Mouse (Mus musculus) T-helper 17 cell (primary cell): ENCODE measurements around the gene Stxbp1.

Experiments
- in situ Hi-C, 2 experiments: fragments of 300-600 bp; cut with MboI, MseI; formaldehyde crosslinking; loops; 1 replicate in 1 of 2; 2 replicates in 1 of 2; pipeline ENCODE4 v1.15.1; 2025; ENCODE audit warnings: high pct_unique_total_duplicates in 2 of 2

The Stxbp1 gene

DNA sequence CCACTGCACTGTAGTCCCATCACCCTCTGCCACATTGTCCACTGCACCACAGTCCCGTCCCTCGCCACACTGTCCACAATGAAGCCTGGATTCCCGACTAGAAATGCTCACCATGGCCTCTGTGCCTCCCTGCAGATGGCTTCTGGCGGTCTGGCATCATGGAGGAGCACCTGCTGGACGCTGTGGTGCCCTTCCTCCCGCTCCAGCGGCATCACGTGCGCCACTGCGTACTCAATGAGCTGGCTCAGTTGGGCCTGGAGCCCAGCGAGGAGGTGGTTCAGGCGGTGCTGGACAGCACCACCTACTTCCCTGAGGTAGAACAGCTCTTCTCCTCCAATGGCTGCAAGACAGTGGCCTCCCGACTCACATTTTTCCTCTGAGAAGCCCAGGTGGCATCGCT lies 85.7 kb downstream of the Stxbp1 start:
- in situ Hi-C loops, result no loop called here

DNA sequence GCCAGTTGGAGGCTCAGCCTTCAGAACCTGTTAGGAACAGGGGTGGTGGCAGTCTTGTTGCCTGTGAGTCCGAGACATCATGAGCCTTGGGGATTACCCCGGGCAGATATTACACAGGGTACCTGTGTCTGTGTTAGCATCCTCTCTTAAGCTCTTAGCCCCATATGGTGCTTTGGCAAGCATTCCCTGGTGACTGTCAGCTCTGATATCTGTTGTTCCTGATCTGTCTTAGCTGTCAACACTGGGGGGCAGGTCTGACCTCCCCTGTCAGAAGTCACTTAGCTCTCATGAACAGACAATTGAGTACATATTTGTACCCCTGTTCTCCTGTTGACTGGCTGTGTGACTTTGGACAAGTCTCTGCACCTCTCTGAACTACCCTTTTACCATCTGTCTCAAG lies 88.0 kb downstream of the Stxbp1 start:
- in situ Hi-C loops, result loop anchor here in 1 of 2 experiments (5.0 kb wide), 1 partner anchor 47 kb away; the partner anchor contains the start of gene Cdk9

DNA sequence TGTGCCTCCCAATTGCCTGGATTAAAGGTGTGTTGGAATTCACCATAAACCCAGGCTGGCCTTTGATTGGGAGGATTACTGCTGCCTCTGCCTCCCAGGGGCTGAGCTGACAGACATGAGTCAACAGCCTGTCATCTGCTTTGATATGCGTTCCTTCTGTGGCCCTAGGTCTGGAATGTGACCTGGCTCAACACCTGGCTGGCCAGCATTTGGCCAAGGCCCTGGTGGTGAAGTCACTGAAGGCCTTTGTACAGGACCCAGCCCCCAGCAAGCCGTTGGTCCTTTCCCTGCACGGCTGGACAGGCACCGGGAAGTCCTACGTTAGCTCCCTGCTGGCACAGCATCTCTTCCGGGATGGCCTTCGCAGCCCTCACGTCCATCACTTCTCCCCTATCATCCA lies 88.5 kb downstream of the Stxbp1 start:
- in situ Hi-C loops, result loop anchor here in 1 of 2 experiments (5.0 kb wide), 1 partner anchor 46 kb away; the partner anchor contains the start of gene Cdk9

DNA sequence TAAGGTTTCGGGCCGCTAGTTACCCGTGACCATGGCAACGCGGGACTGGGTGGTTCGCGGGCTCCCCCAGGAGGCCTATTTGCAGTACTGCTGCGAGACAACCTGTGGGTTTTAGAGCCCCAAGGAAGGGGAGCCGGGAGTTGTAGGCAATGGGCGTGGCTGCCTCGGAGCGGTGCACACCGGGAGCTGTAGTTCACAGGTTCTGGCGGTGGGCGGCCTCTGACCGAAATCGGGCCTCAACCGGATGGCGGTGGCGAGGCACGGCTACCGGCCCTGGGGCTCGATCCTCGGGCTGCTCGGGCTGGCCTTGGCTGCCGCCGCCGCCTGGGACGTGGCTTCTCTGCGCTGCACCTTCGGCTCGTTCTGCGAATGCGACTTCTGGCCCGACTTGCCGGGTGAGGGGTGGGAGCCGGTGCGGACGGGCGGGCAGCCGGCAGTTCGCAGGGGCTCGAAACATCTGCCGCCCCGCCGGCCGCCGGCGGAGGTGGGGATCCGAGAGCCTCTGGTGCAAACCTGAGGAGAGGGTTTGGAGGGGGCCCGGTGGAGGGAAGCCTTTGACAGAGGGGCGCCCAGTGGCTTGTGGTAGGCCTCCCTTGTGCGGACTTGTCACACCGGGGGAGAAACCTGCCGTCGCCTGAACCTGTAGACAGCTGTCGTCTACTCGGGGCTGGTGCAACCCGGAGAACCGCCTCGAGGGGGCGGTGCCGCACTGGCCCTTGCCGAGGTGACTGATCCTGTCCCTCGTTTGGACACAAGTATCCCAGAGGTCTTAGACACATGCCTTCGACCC lies 89.8 kb downstream of the Stxbp1 start, which contains the start of gene Tor2a:
Gene Tor2a (plus strand): TSS at position 179 of the 790 bp plus-strand sequence.
- in situ Hi-C loops, result loop anchor here in 1 of 2 experiments (5.0 kb wide), 1 partner anchor 45 kb away; the partner anchor contains the start of gene Cdk9

DNA sequence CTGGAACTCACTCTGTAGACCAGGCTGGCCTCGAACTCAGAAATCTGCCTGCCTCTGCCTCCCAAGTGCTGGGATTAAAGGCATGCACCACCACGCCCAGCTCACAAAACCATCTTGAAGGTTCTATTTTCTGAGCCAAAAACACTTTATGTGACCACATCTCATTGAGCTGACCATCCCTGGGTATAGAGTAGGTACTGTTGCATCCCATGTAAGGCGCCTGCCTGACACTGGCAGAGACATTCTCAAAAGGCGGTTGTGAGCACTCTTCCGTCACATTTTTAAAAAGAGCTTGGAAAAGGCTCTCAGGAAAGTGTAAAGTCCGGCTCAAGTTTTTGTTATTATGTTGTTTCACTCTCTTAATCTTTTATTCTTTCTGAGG lies 90.4 kb downstream of the Stxbp1 start:
- in situ Hi-C loops, result loop anchor here in 1 of 2 experiments (5.0 kb wide), 1 partner anchor 44 kb away; the partner anchor contains the start of gene Cdk9

DNA sequence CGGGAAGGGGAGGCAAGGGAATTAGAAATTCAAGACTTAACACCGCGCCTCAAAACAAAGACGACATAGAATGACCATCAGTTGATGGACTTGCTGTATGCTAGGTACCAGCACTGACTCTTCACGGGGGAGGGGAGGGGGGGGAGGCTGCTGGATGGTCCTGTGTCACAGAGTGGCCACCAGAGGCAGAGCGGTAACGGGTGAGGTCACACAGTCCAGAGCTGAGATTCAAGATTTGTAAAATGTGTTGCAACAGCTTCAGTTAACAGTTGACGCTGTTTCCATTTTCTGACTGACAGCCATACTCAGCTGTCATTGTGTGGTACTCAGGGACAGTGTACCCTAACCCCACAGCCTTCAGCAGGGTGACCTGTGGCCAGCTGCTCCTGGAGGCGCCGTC lies 94.9 kb downstream of the Stxbp1 start:
- in situ Hi-C loops, result no loop called here

GRCm38 (mm10) chr2:32751665-32752033 lies 95.4 kb downstream of the Stxbp1 start:
- in situ Hi-C loops, result no loop called here

GRCm38 (mm10) chr2:32750887-32751664 lies 96.0 kb downstream of the Stxbp1 start:
- in situ Hi-C loops, result no loop called here

DNA sequence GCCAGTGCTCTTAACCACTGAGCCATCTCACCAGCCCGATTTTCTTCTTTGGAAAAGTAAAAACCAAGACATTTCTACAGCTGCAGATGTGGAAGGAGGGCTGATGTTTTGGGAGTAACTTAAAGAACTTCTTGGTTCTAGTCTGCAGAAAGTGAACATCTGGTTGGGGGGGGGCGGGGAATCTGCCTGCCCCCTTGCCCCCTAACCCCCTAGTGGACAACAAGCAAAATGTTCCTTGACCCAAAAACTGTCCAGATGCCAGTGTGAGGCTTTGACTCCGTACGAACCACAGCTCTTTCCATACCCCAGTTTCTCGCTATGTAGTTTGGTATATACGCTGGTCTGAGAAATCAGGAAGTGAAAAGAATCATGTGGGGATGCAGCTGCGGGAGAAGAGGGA lies 96.8 kb downstream of the Stxbp1 start:
- in situ Hi-C loops, result no loop called here

DNA sequence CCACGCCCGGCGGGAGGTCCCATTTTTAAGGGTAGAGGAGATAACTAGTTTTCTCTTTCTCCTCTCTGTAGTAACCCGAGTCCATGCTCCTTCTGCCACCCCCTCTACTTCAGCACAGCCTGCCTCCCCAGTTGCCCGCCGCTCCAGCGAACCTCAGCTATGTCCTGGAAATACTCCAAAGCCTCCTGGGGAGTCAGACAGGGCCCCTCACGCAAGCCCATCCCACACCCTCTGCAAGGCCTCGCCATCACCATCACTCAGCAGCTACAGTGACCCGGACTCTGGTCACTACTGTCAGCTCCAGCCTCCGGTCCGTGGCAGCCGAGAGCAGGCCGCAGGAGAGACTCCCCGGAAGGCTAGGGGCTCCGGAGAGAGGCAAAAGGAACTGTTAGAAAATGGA lies 98.0 kb downstream of the Stxbp1 start:
- in situ Hi-C loops, result loop anchor here in 1 of 2 experiments (5.0 kb wide), 1 partner anchor 37 kb away; the partner anchor contains the start of gene Cdk9

- in situ Hi-C loops, result no loop called here
Observed at GRCm38 (mm10) chr2:32744272-32744982, 102.6 kb downstream of the Stxbp1 start.

DNA sequence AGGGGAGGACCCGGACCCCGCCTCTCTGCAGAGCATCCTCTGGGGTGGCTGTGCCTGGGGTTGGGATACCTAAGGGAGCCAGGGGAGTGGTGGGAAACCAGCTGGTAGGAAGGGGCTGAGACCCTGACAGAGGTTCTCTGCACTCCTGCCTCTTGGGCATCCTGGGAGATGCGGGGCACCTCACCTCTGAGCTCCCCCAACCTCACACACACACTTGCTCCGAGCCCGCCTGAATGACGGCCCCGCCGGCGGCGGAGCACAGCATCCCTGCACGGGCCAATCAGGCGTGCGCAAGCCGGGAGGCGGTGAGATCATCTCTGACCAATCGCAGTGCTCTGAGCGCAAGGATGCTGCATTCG lies 104.9 kb downstream of the Stxbp1 start:
- in situ Hi-C loops, result no loop called here

DNA sequence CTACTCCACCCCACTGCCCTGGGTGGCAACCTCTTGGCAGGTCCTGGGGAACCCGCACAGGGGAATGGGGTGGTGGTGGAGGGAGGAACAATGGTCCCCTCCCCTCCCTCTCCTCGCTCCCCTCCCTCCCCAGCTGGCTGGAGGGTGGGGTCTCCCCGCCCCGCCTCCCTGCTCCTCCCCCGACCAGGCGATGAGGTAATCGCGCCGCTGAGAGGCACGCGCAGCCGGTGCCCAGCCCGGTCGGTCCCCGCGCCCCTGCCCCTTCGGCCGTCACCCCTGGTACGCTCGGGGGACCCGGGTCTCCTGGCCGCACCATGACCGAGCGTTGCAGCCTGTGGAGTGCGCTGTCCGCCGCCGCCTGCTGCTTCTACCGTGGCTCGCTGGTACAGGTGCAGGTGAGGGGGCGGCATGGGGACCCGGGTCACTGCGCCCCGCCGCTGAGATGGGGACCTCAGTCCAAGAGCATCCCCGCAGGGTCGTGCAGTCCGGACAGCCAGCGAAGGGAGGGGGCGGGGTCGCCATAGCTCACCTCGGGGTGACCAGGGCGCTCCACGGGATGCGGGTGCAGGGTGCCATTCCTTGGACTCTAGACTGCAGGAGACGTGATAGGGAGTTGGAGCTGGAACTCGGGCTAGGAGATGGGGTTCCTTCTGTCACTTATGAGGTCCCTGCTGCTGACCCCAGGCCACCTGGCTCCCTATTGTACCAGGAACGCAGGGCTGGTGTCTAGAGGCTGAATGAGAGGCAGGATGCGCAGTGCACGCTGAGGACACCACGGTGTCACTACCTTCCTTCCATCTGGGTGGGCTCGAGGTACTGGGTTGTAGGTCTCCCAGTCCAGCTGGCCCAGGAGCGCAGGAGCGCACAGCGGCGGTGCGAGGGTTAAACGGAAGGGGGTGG lies 105.5 kb downstream of the Stxbp1 start:
- in situ Hi-C loops, result no loop called here

DNA sequence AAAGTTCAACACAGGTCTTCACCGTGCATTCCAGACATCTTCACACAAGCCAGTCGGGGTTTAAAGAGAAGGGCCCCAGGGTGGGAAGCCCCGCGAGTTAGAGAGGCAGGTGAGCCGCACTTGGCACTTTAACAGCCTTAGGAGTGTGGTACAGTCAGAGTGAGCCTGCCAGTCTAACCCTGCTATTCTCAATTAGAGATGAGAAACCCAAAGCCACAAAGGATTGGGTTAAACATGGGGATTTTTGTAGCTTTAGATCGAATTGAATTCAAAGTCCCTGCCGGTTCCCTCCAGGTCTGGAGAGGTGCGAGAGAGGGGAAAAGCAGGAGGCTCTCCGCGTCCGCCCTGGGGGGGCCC lies 106.2 kb downstream of the Stxbp1 start, which contains the start of gene 6330409D20Rik:
Gene 6330409D20Rik (minus strand): TSS at position 101 of the 357 bp plus-strand sequence.
- in situ Hi-C loops, result no loop called here

- in situ Hi-C loops, result no loop called here
Observed at GRCm38 (mm10) chr2:32739311-32739710, 107.7 kb downstream of the Stxbp1 start.
